Mouse (Mus musculus) liver, adult 2 months (tissue): ENCODE data around the gene Fis1. TPM values are rescaled to one million over a fixed set of nuclear protein-coding genes. Genes with fewer than 3 reads are reported as not detected.

Experiments
- DNase-seq: peaks from one replicate; pipeline ENCODE4 v3.0.0-alpha.2; 2011; ENCODE audit warnings: low read depth, low spot score; ENCODE audit errors: extremely low read depth
- H3K27ac ChIP-seq: fragments of 200-500 bp; replicated peaks from 2 replicates; pipeline ENCODE4 v1.5.1; 2012; ENCODE audit warnings: low read depth, mild to moderate bottlenecking, control low read depth, inconsistent platforms, low read length; ENCODE audit not compliant: insufficient read depth
- H3K27me3 ChIP-seq: fragments of 200-500 bp; 2 replicates; pipeline ENCODE4 v1.6.1; 2012; ENCODE audit warnings: mild to moderate bottlenecking, moderate library complexity, low read length, inconsistent platforms; ENCODE audit not compliant: control insufficient read depth, insufficient read depth
- H3K36me3 ChIP-seq: fragments of 200-500 bp; 2 replicates; pipeline ENCODE4 v1.6.1; 2012; ENCODE audit warnings: low read length, inconsistent platforms; ENCODE audit not compliant: control insufficient read depth, insufficient read depth
- H3K4me1 ChIP-seq: fragments of 200-500 bp; 2 replicates; pipeline ENCODE4 v1.6.1; 2011; ENCODE audit warnings: low read length; ENCODE audit not compliant: control insufficient read depth, insufficient read depth
- H3K4me3 ChIP-seq: fragments of 200-500 bp; 2 replicates; pipeline ENCODE4 v1.5.1; 2011; ENCODE audit warnings: low read depth, mild to moderate bottlenecking, control low read depth, low read length, moderate library complexity; ENCODE audit not compliant: insufficient read depth
- H3K79me2 ChIP-seq: fragments of 200-500 bp; 2 replicates; pipeline ENCODE4 v1.6.1; 2012; ENCODE audit warnings: inconsistent platforms, mild to moderate bottlenecking, low read length, moderate library complexity; ENCODE audit not compliant: control insufficient read depth, insufficient read depth
- H3K9ac ChIP-seq: fragments of 200-500 bp; 2 replicates; pipeline ENCODE4 v1.6.1; 2012; ENCODE audit warnings: low read depth, mild to moderate bottlenecking, control low read depth, inconsistent platforms, low read length
- CTCF ChIP-seq: fragments of 200-500 bp; IDR thresholded peaks from 2 replicates; pipeline ENCODE4 v1.5.1; 2011; ENCODE audit warnings: low read depth, low read length, control low read depth
- POLR2A ChIP-seq: fragments of 200-500 bp; IDR thresholded peaks from 2 replicates; pipeline ENCODE4 v1.6.1; 2011; ENCODE audit warnings: low read length, control low read depth; ENCODE audit not compliant: insufficient read depth; ENCODE audit errors: extremely low read depth
- WGBS: fragments of 180-500 bp; shearing (Covaris S2); methylation state at CpG from one replicate; pipeline ENCODE4 v1.1.7; 2018; 5-methylcytosine and 5-hydroxymethylcytosine counted together
- polyA plus RNA-seq: library from polyadenylated mRNA; depleted of rRNA; stranded (reverse); fragments of >200 nt; gene quantifications from 2 replicates; pipeline ENCODE4 v1.2.3, GENCODE M21; 2012
- total RNA-seq: library from RNA; depleted of rRNA; stranded (reverse); fragments of >200 nt; gene quantifications from 2 replicates; pipeline ENCODE4 v1.2.3, GENCODE M21; 2014

Gene Fis1
- total and polyA plus RNA-seq, 2 experiments, result 112 to 115 TPM

GRCm38 (mm10) chr5:136980974-136981373, 27.9 kb downstream of the Fis1 start:
- Histone ChIP-seq H3K9ac (no peak overlapping the region), H3K4me3 (no peak overlapping the region), H3K36me3 (peaks cover 9% of the 10 kb centered on the region; the same call in 1 of the 2 replicates), H3K79me2 (no peaks in the 10 kb centered on the region), H3K4me1 (peaks cover 2% of the 10 kb centered on the region; the same call in 1 of the 2 replicates), H3K27me3 (no peaks in the 10 kb centered on the region), H3K27ac (no peak overlapping the region)
- no peak for DNase-seq
- 91% methylated on average over 8 of the region's 8 CpGs for WGBS
- TF ChIP-seq CTCF (no peak), POLR2A (no peak)

- Histone ChIP-seq H3K4me1 (peaks cover 5% of the 10 kb centered on the region), H3K4me3 (no peak overlapping the region), H3K36me3 (peaks cover 9% of the 10 kb centered on the region; the same call in 1 of the 2 replicates), H3K79me2 (no peaks in the 10 kb centered on the region), H3K9ac (no peak overlapping the region), H3K27me3 (no peaks in the 10 kb centered on the region), H3K27ac (no peak overlapping the region)
- TF ChIP-seq POLR2A (no peak), CTCF (peak; percentile 71)
- no peak for DNase-seq
- WGBS, result 67% methylated on average over 14 of the region's 16 CpGs
Measured at GRCm38 (mm10) chr5:136982338-136982930, 29.4 kb downstream of the Fis1 start.

- no peaks in the 10 kb centered on the region for H3K79me2 ChIP-seq
- TF ChIP-seq CTCF (no peak), POLR2A (no peak)
- H3K4me3 ChIP-seq, result no peak overlapping the region
- DNase-seq, result no peak
- peaks cover 9% of the 10 kb centered on the region; the same call in 1 of the 2 replicates for H3K36me3 ChIP-seq
- no peak overlapping the region for H3K9ac ChIP-seq
- H3K4me1 ChIP-seq, result peaks cover 5% of the 10 kb centered on the region
- 75% methylated on average over 14 of the region's 14 CpGs for WGBS
- H3K27ac ChIP-seq, result no peak overlapping the region
- no peaks in the 10 kb centered on the region for H3K27me3 ChIP-seq
Measured at GRCm38 (mm10) chr5:136984828-136985227, 31.8 kb downstream of the Fis1 start.

GRCm38 (mm10) chr5:136986695-136987137, 33.6 kb downstream of the Fis1 start, which contains the start of gene Plod3:
Plod3 (plus strand) TSS chr5:136987019.
- DNase-seq, result peak; percentile 93
- H3K27ac ChIP-seq, result peak within 1 kb of the TSS; percentile 64
- peaks cover 5% of the 10 kb centered on the region; the same call in 1 of the 2 replicates for H3K36me3 ChIP-seq
- H3K79me2 ChIP-seq, result no peaks in the 10 kb centered on the region
- H3K9ac ChIP-seq, result peak within 1 kb of the TSS; percentile 87
- H3K4me1 ChIP-seq, result peaks cover 5% of the 10 kb centered on the region
- H3K27me3 ChIP-seq, result no peaks in the 10 kb centered on the region
- TF ChIP-seq POLR2A, result no peak
- TF ChIP-seq CTCF, result no peak
- WGBS, result 0% methylated on average over 26 of the region's 26 CpGs
- H3K4me3 ChIP-seq, result peak within 1 kb of the TSS; percentile 72

- H3K9ac ChIP-seq, result peak overlapping the region; percentile 87
- peaks cover 5% of the 10 kb centered on the region for H3K4me1 ChIP-seq
- H3K79me2 ChIP-seq, result no peaks in the 10 kb centered on the region
- under 1% methylated on average over 67 of the region's 67 CpGs for WGBS
- peak overlapping the region; percentile 72 for H3K4me3 ChIP-seq
- TF ChIP-seq CTCF (no peak), POLR2A (peak; percentile 79)
- no peaks in the 10 kb centered on the region for H3K27me3 ChIP-seq
- peak overlapping the region; percentile 64 for H3K27ac ChIP-seq
- H3K36me3 ChIP-seq, result no peaks in the 10 kb centered on the region
- peak; percentile 57 for DNase-seq
Measured at GRCm38 (mm10) chr5:136987138-136987933, 34.3 kb downstream of the Fis1 start.
